Mouse (Mus musculus) hindbrain, embryonic 15.5 days (tissue): ENCODE data around the gene Ttbk2. TPM values are rescaled to one million over a fixed set of nuclear protein-coding genes. Genes with fewer than 3 reads are reported as not detected.

Source experiments
- ATAC-seq: fragments of 200-750 bp; cut with Nextera tagmentation; 2 replicates; pipeline ENCODE4 v1.8.0; 2017; ENCODE audit warnings: low read depth, moderate number of reproducible peaks, moderate TSS enrichment; ENCODE audit not compliant: low FRiP score
- H3K27ac ChIP-seq: fragments of 300-500 bp; sonication (generic); replicated peaks from 2 replicates; pipeline ENCODE4 v1.5.1; 2015; ENCODE audit warnings: mild to moderate bottlenecking, inconsistent platforms
- H3K27me3 ChIP-seq: fragments of 300-500 bp; sonication (generic); 2 replicates; pipeline ENCODE4 v1.6.1; 2015; ENCODE audit warnings: control low read depth, inconsistent platforms
- H3K36me3 ChIP-seq: fragments of 300-500 bp; sonication (generic); 2 replicates; pipeline ENCODE4 v1.6.1; 2015; ENCODE audit warnings: control low read depth, inconsistent platforms
- H3K4me1 ChIP-seq: fragments of 300-500 bp; sonication (generic); replicated peaks from 2 replicates; pipeline ENCODE4 v1.6.1; 2015; ENCODE audit warnings: control low read depth, inconsistent platforms
- H3K4me2 ChIP-seq: fragments of 300-500 bp; sonication (generic); 2 replicates; pipeline ENCODE4 v1.6.1; 2015; ENCODE audit warnings: moderate library complexity, mild to moderate bottlenecking, inconsistent platforms
- H3K4me3 ChIP-seq: fragments of 300-500 bp; sonication (generic); 2 replicates; pipeline ENCODE4 v1.5.1; 2015; ENCODE audit warnings: mild to moderate bottlenecking, inconsistent platforms
- H3K9ac ChIP-seq: fragments of 300-500 bp; sonication (generic); 2 replicates; pipeline ENCODE4 v1.6.1; 2015; ENCODE audit warnings: inconsistent platforms
- H3K9me3 ChIP-seq: fragments of 300-500 bp; sonication (generic); 2 replicates; pipeline ENCODE4 v1.6.1; 2016; ENCODE audit warnings: control low read depth, inconsistent platforms
- WGBS: fragments of 180-500 bp; shearing (Covaris S2); methylation state at CpG from one replicate; pipeline ENCODE4 v1.1.7; 2015; 5-methylcytosine and 5-hydroxymethylcytosine counted together
- polyA plus RNA-seq: library from polyadenylated mRNA; unstranded; fragments of >200 nt; fragmentation: Nextera tagmentation; extraction: Ambion mirVana; gene quantifications from 2 replicates; pipeline ENCODE4 v1.2.1, GENCODE M21; 2015

Gene Ttbk2
- polyA plus RNA-seq, 1 experiment from 2014 or later = 12.3 TPM

DNA sequence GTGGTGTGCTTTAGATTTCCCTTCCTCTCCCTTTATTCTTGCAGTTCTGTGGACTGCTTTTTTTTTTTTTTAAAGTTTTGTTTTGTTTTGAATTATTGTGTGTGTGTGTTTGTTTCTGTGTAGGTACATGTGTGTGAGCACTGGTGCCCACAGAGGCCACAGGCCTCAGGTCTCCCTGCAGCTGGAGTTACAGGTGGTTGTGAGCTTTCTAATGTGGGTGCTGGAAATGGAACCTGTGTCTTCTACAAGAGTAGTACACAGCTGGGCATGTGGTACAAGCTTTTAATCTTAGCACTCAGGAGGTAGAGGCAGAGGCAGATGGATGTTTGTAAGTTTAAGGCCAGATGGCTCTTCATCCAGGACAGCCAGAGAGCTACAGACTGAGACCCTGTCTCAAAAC is 143.4 kb downstream of the Ttbk2 start:
- no peak overlapping the region for H3K4me2 ChIP-seq
- no peak overlapping the region for H3K27ac ChIP-seq
- no peak overlapping the region for H3K4me3 ChIP-seq
- ATAC-seq = no peak
- H3K27me3 ChIP-seq = no peaks in the 10 kb centered on the region
- no peak overlapping the region for H3K9ac ChIP-seq
- no peaks in the 10 kb centered on the region for H3K4me1 ChIP-seq
- H3K36me3 ChIP-seq = peaks cover 2% of the 10 kb centered on the region; the same call in 1 of the 2 replicates
- no peaks in the 10 kb centered on the region for H3K9me3 ChIP-seq

- no peak for ATAC-seq
- Histone ChIP-seq H3K4me2 (no peak overlapping the region), H3K27me3 (no peaks in the 10 kb centered on the region), H3K4me3 (no peak overlapping the region), H3K4me1 (no peaks in the 10 kb centered on the region), H3K27ac (no peak overlapping the region), H3K36me3 (peaks cover 28% of the 10 kb centered on the region; the same call in 1 of the 2 replicates), H3K9ac (no peak overlapping the region), H3K9me3 (no peaks in the 10 kb centered on the region)
- 83% methylated on average over 5 of the region's 5 CpGs for WGBS
These were observed 147.7 kb downstream of the Ttbk2 start for GRCm38 (mm10) chr2:120702675-120703074.

DNA sequence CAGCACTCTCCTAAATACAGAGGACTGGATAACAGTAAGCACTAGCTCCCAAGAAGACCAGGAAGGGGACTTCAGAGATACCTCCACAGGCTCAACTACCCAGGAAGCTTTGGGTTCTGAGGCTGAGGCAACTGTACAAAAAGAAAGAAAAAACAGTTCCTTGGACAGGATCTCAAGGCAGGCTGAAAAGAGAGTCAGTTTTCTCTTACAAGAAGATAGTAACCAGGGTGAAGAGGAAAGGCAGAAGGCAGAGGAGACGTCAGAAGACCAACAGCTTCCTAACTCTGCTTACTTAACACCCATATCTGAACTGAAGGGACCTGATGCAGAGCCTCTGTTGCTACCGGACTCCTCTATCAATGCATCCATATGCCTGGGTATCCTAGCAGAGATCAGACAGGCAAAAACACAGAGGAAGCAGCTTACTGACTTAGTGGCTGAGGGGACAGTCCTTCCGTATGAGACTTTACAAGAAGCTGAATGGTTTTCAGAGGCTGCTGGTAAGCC is 150.0 kb downstream of the Ttbk2 start:
- Histone ChIP-seq H3K9ac (no peak overlapping the region), H3K4me2 (no peak overlapping the region), H3K4me3 (no peak overlapping the region), H3K27ac (no peak overlapping the region), H3K4me1 (no peaks in the 10 kb centered on the region), H3K27me3 (no peaks in the 10 kb centered on the region), H3K9me3 (no peaks in the 10 kb centered on the region), H3K36me3 (peaks cover 47% of the 10 kb centered on the region)
- no peak for ATAC-seq
- WGBS = 89% methylated on average over 3 of the region's 3 CpGs

GRCm38 (mm10) chr2:120697767-120698166 is 152.6 kb downstream of the Ttbk2 start:
- Histone ChIP-seq H3K4me2 (no peak overlapping the region), H3K4me1 (no peaks in the 10 kb centered on the region), H3K4me3 (no peak overlapping the region), H3K27me3 (no peaks in the 10 kb centered on the region), H3K9me3 (no peaks in the 10 kb centered on the region), H3K9ac (no peak overlapping the region), H3K27ac (no peak overlapping the region), H3K36me3 (peaks cover 45% of the 10 kb centered on the region)
- WGBS = 86% methylated on average over 5 of the region's 5 CpGs
- no peak for ATAC-seq

Other genes starting within 250 kb of the Ttbk2 start
- gene Haus2, start 241.2 kb downstream of the Ttbk2 start, polyA plus RNA-seq = 25.4 and 27.7 TPM in 2 replicates
- gene Lrrc57, start 241.1 kb downstream of the Ttbk2 start, polyA plus RNA-seq = 34.6 and 34.8 TPM in 2 replicates
- 4.3 and 5.0 TPM in 2 replicates for gene Stard9, start 221.5 kb downstream of the Ttbk2 start, polyA plus RNA-seq
- gene Cdan1, start 476 bp downstream of the Ttbk2 start, polyA plus RNA-seq = 5.7 and 7.9 TPM in 2 replicates
- gene Ubr1, start 120.1 kb upstream of the Ttbk2 start, polyA plus RNA-seq = 30.7 and 30.9 TPM in 2 replicates
- 12.4 and 14.1 TPM in 2 replicates for gene Tmem62, start 126.4 kb upstream of the Ttbk2 start, polyA plus RNA-seq
- 74.5 and 77.2 TPM in 2 replicates for gene Ccndbp1, start 157.8 kb upstream of the Ttbk2 start, polyA plus RNA-seq
- 0.35 and 0.37 TPM in 2 replicates for gene Epb42, start 186.5 kb upstream of the Ttbk2 start, polyA plus RNA-seq
- 0.05 TPM in 1 of 2 replicates, not detected in the other for gene Tgm5, start 235.2 kb upstream of the Ttbk2 start, polyA plus RNA-seq